Mouse (Mus musculus): ENCODE measurements around the gene Tssk4. TPM values are rescaled to one million over a fixed set of nuclear protein-coding genes. Genes with fewer than 3 reads are reported as not detected.

Tssk4 gene
- polyA plus RNA-seq (2015; fragmentation: Nextera tagmentation; extraction: Ambion mirVana): 0.29 and 0.51 TPM in 2 replicates

DNA sequence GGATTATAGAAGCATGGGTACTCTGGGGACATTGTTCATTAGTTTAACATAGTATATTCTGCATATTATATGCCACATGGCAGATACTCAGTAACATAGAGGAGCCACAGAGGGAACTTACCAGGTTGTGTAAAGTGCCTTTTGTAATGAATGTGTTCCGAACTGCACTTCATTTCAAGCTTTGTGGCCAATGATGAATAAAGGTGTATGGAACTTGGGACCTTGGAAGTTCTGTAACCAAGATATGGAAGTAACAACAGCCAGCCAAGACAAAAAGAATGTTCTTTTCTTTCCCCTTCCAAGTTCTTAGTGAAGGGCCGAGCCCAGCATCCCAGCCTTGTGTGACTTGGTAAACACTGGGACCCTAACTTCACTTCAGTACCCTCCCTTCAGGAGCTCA, at the start of gene Tssk4:
Gene Tssk4, plus strand, starts transcription at position 301 of the 400 bp plus-strand sequence.
- Histone ChIP-seq H3K9me3 (ENCODE audit: control insufficient read depth, low read length) (no peaks in the 10 kb centered on the region), H3K4me1 (replicated peaks; ENCODE audit: control insufficient read depth, insufficient read depth, low read length) (peaks cover 4% of the 10 kb centered on the region), H3K36me3 (ENCODE audit: control insufficient read depth, insufficient read depth) (no peaks in the 10 kb centered on the region), H3K27ac (ENCODE audit: low read length) (no peak within 1 kb of the TSS), H3K9ac (replicated peaks; ENCODE audit: low read depth, low read length) (no peak within 1 kb of the TSS), H3K4me2 (ENCODE audit: low read length) (no peak within 1 kb of the TSS), H3K4me3 (replicated peaks; ENCODE audit: low read length) (no peak within 1 kb of the TSS), H3K27me3 (replicated peaks; ENCODE audit: control insufficient read depth, insufficient read depth, low read length) (no peaks in the 10 kb centered on the region)
- ATAC-seq: no peak
- 96% methylated on average over 2 of the region's 2 CpGs for WGBS

DNA sequence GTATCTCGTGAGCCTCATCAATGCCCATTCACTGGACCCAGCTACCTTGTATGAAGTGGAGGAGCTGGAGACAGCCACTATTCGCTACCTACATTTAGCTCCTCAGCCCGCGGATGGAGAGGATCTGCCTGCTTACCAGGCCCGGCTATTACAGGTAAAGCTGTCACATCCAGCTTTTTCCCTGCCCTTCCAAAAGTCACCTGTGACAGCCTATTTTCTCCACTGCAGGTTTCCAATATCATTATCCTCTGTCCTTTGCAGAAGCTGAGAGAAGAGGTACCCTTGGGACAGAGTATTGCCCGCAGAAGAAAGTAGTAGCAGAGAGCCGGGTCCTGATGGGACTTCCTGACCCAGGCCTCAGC, 46.7 kb upstream of the Tssk4 start, which contains the start of gene Irf9:
Gene Irf9, plus strand, starts transcription at position 301 of the 362 bp plus-strand sequence.
- no peak for ATAC-seq
- H3K9ac ChIP-seq (replicated peaks; ENCODE audit: low read depth, low read length): peak within 1 kb of the TSS; percentile 27; the same call in 1 of the 2 replicates
- H3K9me3 ChIP-seq (ENCODE audit: control insufficient read depth, low read length): no peaks in the 10 kb centered on the region
- H3K27me3 ChIP-seq (replicated peaks; ENCODE audit: control insufficient read depth, insufficient read depth, low read length): no peaks in the 10 kb centered on the region
- peaks cover 4% of the 10 kb centered on the region for H3K4me1 ChIP-seq (replicated peaks; ENCODE audit: control insufficient read depth, insufficient read depth, low read length)
- H3K27ac ChIP-seq (ENCODE audit: low read length): no peak within 1 kb of the TSS; the same call in 1 of the 2 replicates
- 91% methylated on average over 7 of the region's 7 CpGs for WGBS
- peak within 1 kb of the TSS; percentile 46 for H3K4me2 ChIP-seq (ENCODE audit: low read length)
- peaks cover 23% of the 10 kb centered on the region for H3K36me3 ChIP-seq (ENCODE audit: control insufficient read depth, insufficient read depth)
- peak within 1 kb of the TSS; percentile 28 for H3K4me3 ChIP-seq (replicated peaks; ENCODE audit: low read length)

DNA sequence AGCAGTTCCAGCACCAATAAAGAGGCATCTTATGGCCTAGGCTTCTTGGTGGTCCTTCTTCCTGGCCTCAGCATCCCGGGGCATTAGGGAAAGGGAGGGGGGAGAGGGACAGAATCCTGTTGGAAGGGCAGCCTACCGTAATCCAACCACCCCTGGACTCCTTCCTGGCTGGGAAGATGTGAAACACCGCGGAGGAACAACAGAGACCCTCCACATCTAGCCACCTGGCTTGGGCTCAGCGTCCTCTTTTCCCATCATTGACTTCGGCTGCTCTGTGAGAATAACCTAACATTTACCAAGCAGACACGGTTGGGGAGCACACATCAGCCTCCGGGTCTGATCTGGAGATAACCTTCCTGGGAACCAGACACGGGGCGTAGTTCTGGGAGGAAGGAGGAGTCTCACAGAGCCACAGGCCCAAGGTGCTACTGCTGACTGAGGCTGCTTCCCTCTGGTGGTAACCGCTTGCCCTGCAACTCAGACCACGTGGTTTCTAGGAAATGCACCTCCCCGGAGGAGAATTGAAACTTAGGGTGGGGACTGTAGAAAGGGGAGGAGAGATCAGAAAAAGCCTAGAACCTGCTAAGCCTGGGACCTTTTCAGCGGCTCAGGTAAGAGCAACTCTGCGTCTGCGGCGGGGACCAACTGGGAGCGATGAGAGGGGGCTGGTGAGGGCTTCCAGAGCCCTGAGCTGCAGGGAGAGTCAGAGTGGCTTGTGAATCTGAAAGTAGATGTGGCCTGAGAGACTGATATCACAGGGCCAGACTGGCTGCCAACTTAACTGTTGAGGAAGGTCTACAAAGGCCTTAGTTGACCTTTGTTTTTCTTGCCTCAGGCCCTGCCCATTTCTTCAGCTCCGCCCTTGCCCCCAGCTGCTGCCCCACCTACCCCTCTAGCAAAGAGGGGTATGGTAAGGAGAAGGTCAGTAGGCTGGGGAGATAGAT, 46.1 kb upstream of the Tssk4 start:
- ATAC-seq: peak; percentile 90
- H3K9me3 ChIP-seq (ENCODE audit: control insufficient read depth, low read length): no peaks in the 10 kb centered on the region
- H3K4me1 ChIP-seq (replicated peaks; ENCODE audit: control insufficient read depth, insufficient read depth, low read length): peaks cover 4% of the 10 kb centered on the region
- no peak overlapping the region; the same call in 1 of the 2 replicates for H3K27ac ChIP-seq (ENCODE audit: low read length)
- H3K4me3 ChIP-seq (replicated peaks; ENCODE audit: low read length): peak overlapping the region; percentile 28
- peak overlapping the region; percentile 27; the same call in 1 of the 2 replicates for H3K9ac ChIP-seq (replicated peaks; ENCODE audit: low read depth, low read length)
- no peaks in the 10 kb centered on the region for H3K27me3 ChIP-seq (replicated peaks; ENCODE audit: control insufficient read depth, insufficient read depth, low read length)
- H3K4me2 ChIP-seq (ENCODE audit: low read length): peak overlapping the region; percentile 46
- 20% methylated on average over 19 of the region's 19 CpGs for WGBS
- peaks cover 25% of the 10 kb centered on the region for H3K36me3 ChIP-seq (ENCODE audit: control insufficient read depth, insufficient read depth)

DNA sequence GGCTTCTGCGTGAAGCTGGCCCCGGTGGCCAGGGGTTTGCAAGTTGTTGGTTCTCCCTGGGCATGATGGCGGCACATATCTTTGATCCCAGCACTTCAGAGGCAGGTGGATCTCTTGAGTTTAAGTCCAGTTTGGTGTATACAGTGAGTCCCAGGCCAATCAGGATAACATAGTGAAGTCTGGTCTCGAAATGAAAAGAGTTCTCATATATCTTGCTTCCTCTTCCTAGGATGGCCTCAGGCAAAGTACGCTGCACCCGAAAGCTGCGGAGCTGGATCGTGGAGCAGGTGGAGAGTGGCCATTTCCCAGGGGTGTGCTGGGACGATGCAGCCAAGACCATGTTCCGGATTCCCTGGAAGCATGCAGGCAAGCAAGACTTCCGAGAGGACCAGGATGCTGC, 45.2 kb upstream of the Tssk4 start:
- no peak for ATAC-seq
- Histone ChIP-seq H3K4me3 (replicated peaks; ENCODE audit: low read length) (no peak overlapping the region), H3K36me3 (ENCODE audit: control insufficient read depth, insufficient read depth) (peaks cover 23% of the 10 kb centered on the region)

DNA sequence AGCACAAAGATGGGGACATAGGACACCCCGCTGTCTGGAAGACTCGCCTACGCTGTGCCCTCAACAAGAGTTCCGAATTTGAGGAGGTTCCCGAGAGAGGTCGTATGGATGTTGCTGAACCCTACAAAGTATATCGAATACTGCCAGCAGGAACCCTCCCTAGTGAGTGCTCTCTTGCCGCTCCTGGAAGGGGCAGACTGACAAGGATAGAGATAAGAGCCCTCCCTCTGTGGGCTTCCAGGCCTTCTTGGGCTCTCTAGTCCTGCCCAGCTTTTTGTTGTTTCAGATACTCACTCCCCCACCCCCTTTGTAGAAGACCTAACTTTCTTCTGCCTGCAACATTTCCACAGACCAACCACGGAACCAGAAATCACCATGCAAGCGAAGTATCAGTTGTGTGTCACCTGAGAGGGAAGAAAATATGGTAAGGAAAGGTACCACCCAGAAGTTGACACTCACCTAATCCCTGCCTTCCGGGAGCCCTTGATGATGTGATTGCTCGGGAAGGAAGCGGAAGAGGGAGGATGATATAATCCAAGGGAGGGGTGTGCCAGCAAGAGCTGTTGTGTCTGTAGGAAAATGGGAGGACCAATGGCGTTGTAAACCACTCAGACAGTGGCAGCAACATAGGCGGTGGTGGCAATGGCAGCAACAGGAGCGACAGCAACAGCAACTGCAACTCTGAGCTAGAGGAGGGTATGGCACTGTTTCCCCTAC, 44.1 kb upstream of the Tssk4 start:
- H3K36me3 ChIP-seq (ENCODE audit: control insufficient read depth, insufficient read depth): peaks cover 18% of the 10 kb centered on the region
- H3K9me3 ChIP-seq (ENCODE audit: control insufficient read depth, low read length): no peaks in the 10 kb centered on the region
- no peak overlapping the region for H3K27ac ChIP-seq (ENCODE audit: low read length)
- peaks cover 4% of the 10 kb centered on the region for H3K4me1 ChIP-seq (replicated peaks; ENCODE audit: control insufficient read depth, insufficient read depth, low read length)
- no peak overlapping the region for H3K4me2 ChIP-seq (ENCODE audit: low read length)
- H3K9ac ChIP-seq (replicated peaks; ENCODE audit: low read depth, low read length): no peak overlapping the region
- no peaks in the 10 kb centered on the region for H3K27me3 ChIP-seq (replicated peaks; ENCODE audit: control insufficient read depth, insufficient read depth, low read length)
- 94% methylated on average over 16 of the region's 16 CpGs for WGBS
- H3K4me3 ChIP-seq (replicated peaks; ENCODE audit: low read length): no peak overlapping the region
- ATAC-seq: no peak

More for the DNA sequence above, 45.2 kb upstream of the Tssk4 start:
- Histone ChIP-seq H3K27me3 (replicated peaks; ENCODE audit: control insufficient read depth, insufficient read depth, low read length) (no peaks in the 10 kb centered on the region), H3K27ac (ENCODE audit: low read length) (no peak overlapping the region), H3K4me1 (replicated peaks; ENCODE audit: control insufficient read depth, insufficient read depth, low read length) (peaks cover 4% of the 10 kb centered on the region), H3K9ac (replicated peaks; ENCODE audit: low read depth, low read length) (no peak overlapping the region), H3K4me2 (ENCODE audit: low read length) (no peak overlapping the region), H3K9me3 (ENCODE audit: control insufficient read depth, low read length) (no peaks in the 10 kb centered on the region)
- 95% methylated on average over 11 of the region's 11 CpGs for WGBS

DNA sequence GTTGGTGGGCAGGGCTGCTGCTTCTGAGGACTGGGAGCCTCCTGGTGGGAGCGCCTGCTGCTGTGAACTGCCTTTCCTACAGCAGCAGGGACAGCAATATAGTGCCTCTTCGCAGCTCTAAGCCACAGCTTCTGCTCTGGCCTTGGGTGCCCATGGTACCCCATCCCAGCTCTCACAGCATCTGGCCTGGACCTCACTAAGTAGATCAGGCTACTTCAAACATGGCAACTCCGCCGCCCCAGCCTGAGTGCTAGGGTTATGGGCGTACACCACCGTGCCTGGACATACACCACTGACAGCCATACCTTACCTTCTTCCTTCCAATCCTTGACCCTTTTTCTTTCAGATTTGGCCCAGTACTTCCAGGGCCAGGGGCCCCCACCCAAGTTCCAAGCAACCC, 41.6 kb upstream of the Tssk4 start:
- WGBS: 97% methylated on average over 6 of the region's 6 CpGs

DNA sequence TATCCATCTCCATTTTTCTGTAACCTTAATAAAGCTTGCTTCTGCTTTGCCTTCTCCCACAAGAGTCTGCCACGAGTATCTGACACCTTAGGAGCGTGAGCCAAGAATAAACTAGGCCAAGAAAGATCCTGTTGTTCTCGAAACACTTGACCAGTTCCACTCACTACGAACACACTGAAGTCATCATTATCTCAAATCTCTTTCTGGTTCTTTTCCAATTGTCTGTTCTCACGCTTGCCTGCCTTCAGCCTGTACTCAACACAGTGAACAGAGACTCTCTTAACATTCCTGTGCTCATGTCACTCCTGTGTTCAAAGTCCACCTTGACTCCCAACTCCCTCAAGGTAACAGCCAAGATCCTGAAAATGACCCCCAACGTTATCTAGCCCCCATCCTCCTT, 36.6 kb upstream of the Tssk4 start:
- Histone ChIP-seq H3K9me3 (ENCODE audit: control insufficient read depth, low read length) (no peaks in the 10 kb centered on the region), H3K4me1 (replicated peaks; ENCODE audit: control insufficient read depth, insufficient read depth, low read length) (no peaks in the 10 kb centered on the region), H3K4me3 (replicated peaks; ENCODE audit: low read length) (no peak overlapping the region), H3K27ac (ENCODE audit: low read length) (no peak overlapping the region), H3K9ac (replicated peaks; ENCODE audit: low read depth, low read length) (no peak overlapping the region), H3K36me3 (ENCODE audit: control insufficient read depth, insufficient read depth) (peaks cover 8% of the 10 kb centered on the region; the same call in 1 of the 2 replicates), H3K4me2 (ENCODE audit: low read length) (no peak overlapping the region), H3K27me3 (replicated peaks; ENCODE audit: control insufficient read depth, insufficient read depth, low read length) (no peaks in the 10 kb centered on the region)
- WGBS: 59% methylated on average over 6 of the region's 6 CpGs
- no peak for ATAC-seq

More for the DNA sequence above, 41.6 kb upstream of the Tssk4 start:
- Histone ChIP-seq H3K4me1 (replicated peaks; ENCODE audit: control insufficient read depth, insufficient read depth, low read length) (peaks cover 4% of the 10 kb centered on the region), H3K27me3 (replicated peaks; ENCODE audit: control insufficient read depth, insufficient read depth, low read length) (no peaks in the 10 kb centered on the region), H3K9ac (replicated peaks; ENCODE audit: low read depth, low read length) (no peak overlapping the region), H3K36me3 (ENCODE audit: control insufficient read depth, insufficient read depth) (peaks cover 11% of the 10 kb centered on the region; the same call in 1 of the 2 replicates), H3K9me3 (ENCODE audit: control insufficient read depth, low read length) (no peaks in the 10 kb centered on the region), H3K27ac (ENCODE audit: low read length) (no peak overlapping the region), H3K4me2 (ENCODE audit: low read length) (no peak overlapping the region), H3K4me3 (replicated peaks; ENCODE audit: low read length) (no peak overlapping the region)
- ATAC-seq: no peak

DNA sequence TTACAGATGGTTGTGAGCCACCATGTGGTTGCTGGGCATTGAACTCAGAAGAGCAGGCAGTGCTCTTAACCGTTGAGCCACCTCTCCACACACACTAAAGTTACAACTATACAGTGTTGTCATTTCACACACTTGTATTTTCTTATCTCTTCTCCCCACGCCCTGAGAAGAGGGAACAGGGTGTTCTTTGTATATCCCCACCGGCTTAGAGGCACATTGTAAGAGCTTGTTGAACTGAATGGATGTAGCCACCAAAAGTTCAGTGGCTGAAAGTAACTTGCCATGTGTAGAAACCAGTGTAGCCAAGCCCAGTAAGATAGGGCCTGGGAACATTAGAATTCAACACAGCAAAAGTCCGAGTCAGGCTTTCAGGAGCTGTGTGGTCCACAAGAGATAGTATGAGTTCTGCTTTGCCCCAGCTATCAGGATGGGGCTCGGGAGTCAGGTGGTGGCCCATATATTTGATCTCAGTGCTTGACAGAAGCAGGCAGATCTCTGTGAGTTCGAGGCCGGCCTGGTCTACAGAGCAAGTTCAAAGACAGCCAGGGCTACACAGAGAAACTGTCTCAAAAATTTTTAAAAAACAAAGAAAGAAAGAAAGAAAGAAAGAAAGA, 35.3 kb upstream of the Tssk4 start:
- peaks cover 1% of the 10 kb centered on the region; the same call in 1 of the 2 replicates for H3K36me3 ChIP-seq (ENCODE audit: control insufficient read depth, insufficient read depth)
- no peak overlapping the region for H3K4me2 ChIP-seq (ENCODE audit: low read length)
- no peaks in the 10 kb centered on the region for H3K4me1 ChIP-seq (replicated peaks; ENCODE audit: control insufficient read depth, insufficient read depth, low read length)
- no peak overlapping the region for H3K9ac ChIP-seq (replicated peaks; ENCODE audit: low read depth, low read length)
- no peak overlapping the region for H3K27ac ChIP-seq (ENCODE audit: low read length)
- no peak overlapping the region for H3K4me3 ChIP-seq (replicated peaks; ENCODE audit: low read length)
- no peaks in the 10 kb centered on the region for H3K9me3 ChIP-seq (ENCODE audit: control insufficient read depth, low read length)
- ATAC-seq: no peak
- H3K27me3 ChIP-seq (replicated peaks; ENCODE audit: control insufficient read depth, insufficient read depth, low read length): no peaks in the 10 kb centered on the region
- WGBS: 84% methylated on average over 7 of the region's 7 CpGs

DNA sequence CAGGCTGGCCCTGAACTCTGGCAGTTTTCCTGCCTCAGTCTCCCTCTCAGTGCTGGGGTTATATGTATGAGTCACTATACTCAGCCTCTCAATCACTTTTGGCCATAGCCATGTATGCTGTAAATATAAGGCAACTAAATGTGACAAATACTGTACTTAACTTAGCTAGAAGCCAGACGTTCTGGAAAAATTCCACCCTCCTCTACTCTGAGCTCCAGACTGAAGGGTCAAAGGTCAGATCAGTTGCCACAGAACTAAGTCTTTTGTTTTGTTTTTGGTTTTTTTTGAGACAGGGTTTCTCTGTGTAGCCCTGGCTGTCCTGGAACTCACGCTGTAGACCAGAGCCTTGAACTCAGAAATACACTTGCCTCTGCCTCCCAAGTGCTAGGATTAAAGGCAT, 34.1 kb upstream of the Tssk4 start:
- Histone ChIP-seq H3K36me3 (ENCODE audit: control insufficient read depth, insufficient read depth) (no peaks in the 10 kb centered on the region), H3K27me3 (replicated peaks; ENCODE audit: control insufficient read depth, insufficient read depth, low read length) (no peaks in the 10 kb centered on the region), H3K4me2 (ENCODE audit: low read length) (no peak overlapping the region), H3K27ac (ENCODE audit: low read length) (no peak overlapping the region), H3K9me3 (ENCODE audit: control insufficient read depth, low read length) (no peaks in the 10 kb centered on the region), H3K9ac (replicated peaks; ENCODE audit: low read depth, low read length) (no peak overlapping the region), H3K4me3 (replicated peaks; ENCODE audit: low read length) (no peak overlapping the region), H3K4me1 (replicated peaks; ENCODE audit: control insufficient read depth, insufficient read depth, low read length) (no peaks in the 10 kb centered on the region)
- WGBS: 57% methylated on average over 2 of the region's 2 CpGs
- ATAC-seq: no peak

Measured in forebrain, embryonic 16.5 days (tissue).